Mouse (Mus musculus) heart, adult 2 months (tissue): Measurements from ENCODE around the gene Eps15. TPM values are rescaled to one million over a fixed set of nuclear protein-coding genes. Genes with fewer than 3 reads are reported as not detected.

ENCODE experiments used
- DNase-seq, 2 experiments: peaks; one replicate each; pipeline ENCODE4 v3.0.0; 2021
- H3K27ac ChIP-seq: fragments of 200-600 bp; 2 replicates; pipeline ENCODE4 v1.8.1; 2022
- H3K27me3 ChIP-seq: fragments of 200-500 bp; 2 replicates; pipeline ENCODE4 v1.6.1; 2012; ENCODE audit warnings: mild to moderate bottlenecking, low read length, inconsistent platforms, mixed read lengths; ENCODE audit not compliant: control insufficient read depth, insufficient read depth
- H3K36me3 ChIP-seq: fragments of 200-500 bp; 2 replicates; pipeline ENCODE4 v1.6.1; 2012; ENCODE audit warnings: low read length, inconsistent platforms; ENCODE audit not compliant: control insufficient read depth, insufficient read depth
- H3K4me1 ChIP-seq: fragments of 200-500 bp; 2 replicates; pipeline ENCODE4 v1.6.1; 2011; ENCODE audit warnings: low read length; ENCODE audit not compliant: control insufficient read depth, insufficient read depth
- H3K4me3 ChIP-seq: fragments of 200-600 bp; 2 replicates; pipeline ENCODE4 v1.8.1; 2022
- H3K79me2 ChIP-seq: fragments of 200-500 bp; replicated peaks from 2 replicates; pipeline ENCODE4 v1.6.1; 2012; ENCODE audit warnings: mild to moderate bottlenecking, inconsistent platforms, low read length, moderate library complexity, mixed read lengths; ENCODE audit not compliant: control insufficient read depth, insufficient read depth
- H3K9ac ChIP-seq: fragments of 200-500 bp; 2 replicates; pipeline ENCODE4 v1.6.1; 2012; ENCODE audit warnings: low read depth, mild to moderate bottlenecking, control low read depth, inconsistent platforms, low read length, mixed read lengths
- CTCF ChIP-seq: fragments of 200-600 bp; IDR thresholded peaks from 2 replicates; pipeline ENCODE4 v1.8.1; 2022; ENCODE audit warnings: antibody characterized with exemption, mild to moderate bottlenecking, moderate library complexity
- EP300 ChIP-seq: fragments of 200-500 bp; IDR thresholded peaks from 2 replicates; pipeline ENCODE4 v1.6.1; 2011; ENCODE audit warnings: low read depth, low read length, control low read depth; ENCODE audit not compliant: insufficient read depth
- POLR2A ChIP-seq: fragments of 200-500 bp; IDR thresholded peaks from 2 replicates; pipeline ENCODE4 v1.6.1; 2011; ENCODE audit warnings: mild to moderate bottlenecking, low read depth, low read length, control low read depth; ENCODE audit not compliant: insufficient read depth
- WGBS: fragments of 180-500 bp; shearing (Covaris S2); methylation state at CpG from one replicate; pipeline ENCODE4 v1.1.7; 2018; 5-methylcytosine and 5-hydroxymethylcytosine counted together
- intact Hi-C: fragments of 180-260 bp; cut with DNase I; formaldehyde crosslinking; loops from one replicate; pipeline ENCODE4 v1.15.1; 2025
- polyA plus RNA-seq: library from polyadenylated mRNA; depleted of rRNA; stranded (reverse); fragments of >200 nt; gene quantifications from 2 replicates; pipeline ENCODE4 v1.2.3, GENCODE M21; 2012
- total RNA-seq, 2 experiments: library from RNA; stranded (reverse); gene quantifications; 2 replicates each; pipeline ENCODE4 v1.2.3; 2021

Eps15 gene
- total and polyA plus RNA-seq, 3 experiments, result 9.9 to 46.8 (median 43.1) TPM

- Histone ChIP-seq H3K27ac (no peak overlapping the region), H3K4me3 (no peak overlapping the region), H3K79me2 (no peaks in the 10 kb centered on the region), H3K4me1 (no peaks in the 10 kb centered on the region), H3K27me3 (no peaks in the 10 kb centered on the region), H3K36me3 (no peaks in the 10 kb centered on the region), H3K9ac (no peak overlapping the region)
- no peak for DNase-seq
- intact Hi-C loops, result no loop called here
- TF ChIP-seq CTCF, result no peak
- TF ChIP-seq EP300, result no peak
- TF ChIP-seq POLR2A, result no peak
- 78% methylated on average over 4 of the region's 4 CpGs for WGBS
Observed at GRCm38 (mm10) chr4:109342783-109343485, 62.9 kb downstream of the Eps15 start.

DNA sequence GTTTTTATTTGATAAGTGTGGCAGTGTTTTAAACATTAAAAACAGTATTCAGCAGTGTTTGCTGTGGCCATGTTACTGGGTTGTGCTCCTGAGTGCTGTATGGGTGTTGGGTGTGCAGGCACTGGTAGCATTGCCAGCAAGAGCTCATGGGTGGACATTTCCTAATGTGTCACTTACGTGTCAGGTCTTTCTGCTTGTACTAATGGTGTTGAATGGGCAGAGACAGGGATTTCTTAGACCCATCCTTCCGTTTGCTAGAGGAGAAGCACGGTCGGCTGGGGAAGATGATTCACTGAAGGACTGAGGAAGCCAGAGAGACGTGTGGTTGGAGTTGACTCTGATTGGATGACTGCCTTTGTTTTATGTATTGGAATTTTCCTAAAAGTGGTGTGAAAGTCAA, 63.8 kb downstream of the Eps15 start:
- H3K79me2 ChIP-seq, result no peaks in the 10 kb centered on the region
- WGBS, result 82% methylated on average over 5 of the region's 5 CpGs
- no peak overlapping the region for H3K27ac ChIP-seq
- TF ChIP-seq CTCF (no peak), POLR2A (no peak), EP300 (no peak)
- H3K27me3 ChIP-seq, result no peaks in the 10 kb centered on the region
- no peak for DNase-seq
- H3K9ac ChIP-seq, result no peak overlapping the region
- no peaks in the 10 kb centered on the region for H3K36me3 ChIP-seq
- no peak overlapping the region for H3K4me3 ChIP-seq
- H3K4me1 ChIP-seq, result no peaks in the 10 kb centered on the region
- intact Hi-C loops, result no loop called here

DNA sequence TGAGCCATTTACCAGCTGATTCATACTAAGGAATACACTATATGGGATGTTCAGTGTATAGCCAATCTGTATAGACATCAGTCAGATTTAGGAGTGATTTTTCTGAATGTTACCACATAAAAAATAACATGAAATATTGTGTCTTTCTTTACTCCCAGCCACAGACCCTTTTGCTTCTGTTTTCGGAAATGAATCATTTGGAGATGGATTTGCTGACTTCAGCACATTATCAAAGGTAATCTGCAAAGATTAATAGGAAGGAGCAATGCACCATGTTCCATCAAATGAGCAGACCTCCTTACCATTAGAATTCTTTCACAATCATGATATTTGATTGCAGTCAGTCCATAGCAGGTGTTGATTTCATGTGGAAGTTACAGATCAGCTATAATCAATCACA, 98.0 kb downstream of the Eps15 start:
- H3K9ac ChIP-seq, result no peak overlapping the region
- H3K4me3 ChIP-seq, result no peak overlapping the region
- DNase-seq, result no peak
- H3K27ac ChIP-seq, result no peak overlapping the region
- intact Hi-C loops, result no loop called here
- peaks cover 5% of the 10 kb centered on the region; the same call in 1 of the 2 replicates for H3K36me3 ChIP-seq
- no peaks in the 10 kb centered on the region for H3K4me1 ChIP-seq
- WGBS, result 96% methylated on average over 1 of the region's 1 CpGs
- no peaks in the 10 kb centered on the region for H3K79me2 ChIP-seq
- TF ChIP-seq CTCF (no peak), EP300 (no peak), POLR2A (no peak)
- H3K27me3 ChIP-seq, result no peaks in the 10 kb centered on the region

DNA sequence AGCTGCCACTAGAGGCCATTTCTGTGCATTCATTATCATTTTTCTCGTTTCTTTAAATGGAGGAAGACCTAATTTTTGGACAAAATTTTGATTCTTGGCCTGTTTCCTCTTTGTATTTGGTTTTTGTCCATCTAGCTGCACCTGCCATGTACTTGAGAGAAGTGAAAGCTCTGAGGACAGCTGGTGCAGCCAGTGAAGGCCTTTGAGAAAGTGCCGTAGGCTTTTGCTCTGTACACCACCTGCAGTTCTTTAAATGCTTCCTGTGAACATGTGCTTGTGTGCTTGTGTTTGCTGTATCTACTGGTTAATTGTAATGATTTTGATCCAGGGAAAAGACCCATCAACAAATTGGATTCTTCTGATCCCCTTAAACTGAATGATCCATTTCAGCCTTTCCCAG, 102.4 kb downstream of the Eps15 start:
- DNase-seq, result no peak
- H3K36me3 ChIP-seq, result peaks cover 5% of the 10 kb centered on the region; the same call in 1 of the 2 replicates
- 81% methylated on average over 2 of the region's 2 CpGs for WGBS
- TF ChIP-seq EP300 (no peak), POLR2A (no peak)
- no peaks in the 10 kb centered on the region for H3K27me3 ChIP-seq
- H3K4me3 ChIP-seq, result no peak overlapping the region
- no peaks in the 10 kb centered on the region for H3K4me1 ChIP-seq
- intact Hi-C loops, result no loop called here
- no peak overlapping the region for H3K27ac ChIP-seq
- no peaks in the 10 kb centered on the region for H3K79me2 ChIP-seq
- no peak overlapping the region for H3K9ac ChIP-seq

- intact Hi-C loops, result no loop called here
- no peak overlapping the region for H3K9ac ChIP-seq
- 80% methylated on average over 4 of the region's 4 CpGs for WGBS
Observed at GRCm38 (mm10) chr4:109385599-109385998, 105.5 kb downstream of the Eps15 start.

DNA sequence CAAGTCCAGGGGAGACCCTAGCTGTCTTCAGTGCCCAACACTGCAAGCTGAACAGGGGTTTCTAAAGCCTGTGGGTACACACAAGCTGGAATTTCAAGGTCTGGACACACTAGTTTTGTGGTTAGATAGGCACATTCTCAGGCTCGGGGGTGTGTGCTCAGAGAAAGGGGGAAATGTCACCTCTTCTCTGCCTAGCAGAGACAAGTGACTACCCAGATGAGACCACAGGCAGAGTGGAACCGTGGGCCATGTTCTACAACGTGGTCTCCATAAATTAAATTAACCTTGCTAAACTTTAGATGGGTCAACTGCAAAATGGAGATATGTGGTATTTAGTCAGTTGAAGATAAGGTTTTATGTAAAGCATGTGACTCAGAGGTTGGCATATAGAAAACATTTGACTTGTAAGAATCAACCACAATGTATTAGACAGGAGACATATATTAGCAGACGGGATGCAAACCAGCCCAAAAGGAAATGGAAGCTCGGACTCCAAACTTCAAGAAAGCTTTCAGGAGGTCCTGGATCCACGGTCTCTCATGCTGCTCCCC, 113.2 kb downstream of the Eps15 start:
- intact Hi-C loops, result no loop called here
- Histone ChIP-seq H3K4me3 (no peak overlapping the region), H3K79me2 (no peaks in the 10 kb centered on the region), H3K4me1 (no peaks in the 10 kb centered on the region), H3K9ac (no peak overlapping the region), H3K27me3 (no peaks in the 10 kb centered on the region), H3K27ac (no peak overlapping the region), H3K36me3 (no peaks in the 10 kb centered on the region)
- TF ChIP-seq EP300 (no peak), CTCF (no peak), POLR2A (no peak)
- WGBS, result 60% methylated on average over 6 of the region's 6 CpGs
- no peak for DNase-seq

More at GRCm38 (mm10) chr4:109385599-109385998, 105.5 kb downstream of the Eps15 start:
- H3K4me3 ChIP-seq, result no peak overlapping the region
- H3K27me3 ChIP-seq, result no peaks in the 10 kb centered on the region
- no peaks in the 10 kb centered on the region for H3K79me2 ChIP-seq
- no peaks in the 10 kb centered on the region for H3K36me3 ChIP-seq
- H3K27ac ChIP-seq, result no peak overlapping the region
- TF ChIP-seq POLR2A, result no peak
- TF ChIP-seq EP300, result no peak
- no peak for TF ChIP-seq CTCF
- no peaks in the 10 kb centered on the region for H3K4me1 ChIP-seq
- no peak for DNase-seq
